Mouse (Mus musculus) hematopoietic stem cell, adult 5-6 weeks (primary cell): ENCODE results near the gene Nfatc2ip. TPM values are rescaled to one million over a fixed set of nuclear protein-coding genes. Genes with fewer than 3 reads are reported as not detected.

Experiments used
- ATAC-seq, 2 experiments: fragments of 125-278 bp in 1 of 2; replicated peaks in 1 of 2; 2 replicates each; pipeline ENCODE4 v1.8.0; 2016 to 2017; ENCODE audit warnings: inconsistent platforms in 2 of 2, mild to moderate bottlenecking in 2 of 2, moderate number of reproducible peaks in 2 of 2, low read depth in 1 of 2, moderate TSS enrichment in 1 of 2; ENCODE audit not compliant: low FRiP score in 2 of 2, poor library complexity in 2 of 2, severe bottlenecking in 2 of 2, insufficient read depth in 1 of 2, low TSS enrichment in 1 of 2
- total RNA-seq: library from RNA; stranded (forward); fragments of 172-1452, 232-1000 nt; gene quantifications from 2 replicates; pipeline ENCODE4 v1.2.3, GENCODE M21; 2017

The Nfatc2ip gene
- 13.6 and 14.4 TPM in 2 replicates for total RNA-seq

- peak; percentile 97 to 100 for ATAC-seq
Measured at GRCm38 (mm10) chr7:126396298-126397119, at the start of gene Nfatc2ip. Gene Nfatc2ip (minus strand): TSS chr7:126396737.

GRCm38 (mm10) chr7:126446217-126446616 is 49.7 kb upstream of the Nfatc2ip start:
- ATAC-seq = no peak

GRCm38 (mm10) chr7:126445104-126445815 is 48.7 kb upstream of the Nfatc2ip start:
- ATAC-seq = no peak

DNA sequence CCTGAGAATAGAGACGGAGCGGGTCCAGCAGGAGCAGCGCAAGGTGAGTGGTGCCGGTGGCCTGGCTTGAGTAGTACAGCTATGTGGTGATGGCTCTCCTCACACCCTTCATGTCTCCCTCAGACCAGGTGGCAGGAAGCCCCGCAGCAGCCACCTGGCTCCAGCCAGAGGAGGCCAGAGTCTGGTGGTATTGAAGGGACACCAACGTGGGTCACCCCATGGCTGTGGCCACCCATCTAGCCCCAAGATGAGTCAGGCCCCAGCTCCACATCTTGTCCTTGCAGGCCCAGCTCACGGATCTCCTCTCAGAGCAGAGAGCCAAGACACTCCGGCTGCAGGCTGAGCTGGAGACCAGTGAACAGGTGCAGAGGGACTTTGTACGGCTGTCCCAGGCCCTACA is 48.0 kb upstream of the Nfatc2ip start:
- ATAC-seq = no peak

GRCm38 (mm10) chr7:126443997-126444396 is 47.5 kb upstream of the Nfatc2ip start:
- ATAC-seq = no peak

DNA sequence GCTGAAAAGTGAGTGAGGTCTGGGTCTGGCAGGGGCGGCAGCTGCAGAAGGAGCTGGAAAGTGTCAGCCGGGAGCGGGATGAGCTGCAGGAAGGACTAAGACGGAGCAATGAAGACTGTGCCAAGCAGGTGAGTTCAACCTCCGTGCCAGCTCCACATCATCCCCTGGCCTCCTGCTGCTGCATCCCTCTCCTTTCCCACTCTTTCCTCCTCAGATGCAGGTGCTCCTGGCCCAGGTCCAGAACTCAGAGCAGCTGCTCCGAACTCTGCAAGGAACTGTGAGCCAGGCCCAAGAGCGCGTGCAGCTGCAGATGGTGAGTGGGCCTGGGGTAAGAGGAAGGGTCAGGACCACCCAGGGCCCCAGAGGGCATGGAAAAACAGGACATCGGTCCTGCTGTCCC is 43.6 kb upstream of the Nfatc2ip start:
- ATAC-seq = no peak

GRCm38 (mm10) chr7:126436851-126437250 is 40.3 kb upstream of the Nfatc2ip start:
- peak; percentile 83 to 90 for ATAC-seq

DNA sequence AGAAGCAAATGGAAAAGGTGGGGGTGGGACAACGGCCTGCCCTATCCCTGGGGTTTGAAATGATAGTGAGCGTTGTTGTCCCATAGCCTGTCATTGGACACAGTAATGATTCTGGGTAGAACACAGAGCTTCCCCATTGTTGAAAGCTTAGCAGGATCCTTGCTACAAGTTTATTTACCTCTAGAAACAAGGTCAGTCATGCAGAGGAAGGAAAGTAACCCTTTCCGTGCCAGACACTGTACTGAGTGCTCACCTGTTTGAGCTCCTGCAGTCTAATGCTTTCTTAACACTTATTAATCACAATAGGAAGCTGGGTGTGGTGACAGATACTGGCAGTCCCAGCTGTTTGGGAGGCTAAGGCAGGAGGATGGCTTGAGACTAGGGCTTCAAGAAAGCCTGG is 39.3 kb upstream of the Nfatc2ip start:
- ATAC-seq = no peak

DNA sequence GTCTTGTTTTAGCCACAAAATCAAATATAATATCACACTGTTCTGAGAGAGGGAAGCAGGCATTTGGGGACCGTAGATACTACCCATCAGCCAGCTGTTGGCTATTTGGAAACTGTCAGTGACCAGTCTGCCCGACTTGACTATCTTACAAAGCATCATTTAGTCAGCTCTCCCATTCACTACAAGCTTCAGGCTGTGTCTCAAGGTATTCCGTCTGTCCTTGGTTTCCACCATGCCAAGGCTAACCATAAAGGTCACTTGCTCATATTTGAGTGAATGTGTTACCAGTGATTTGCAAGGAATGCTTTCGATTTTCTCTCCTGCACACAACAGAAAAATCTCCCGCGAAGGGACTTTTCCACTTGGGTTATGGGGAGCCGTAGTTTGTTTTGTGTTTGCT is 38.2 kb upstream of the Nfatc2ip start:
- ATAC-seq = no peak

DNA sequence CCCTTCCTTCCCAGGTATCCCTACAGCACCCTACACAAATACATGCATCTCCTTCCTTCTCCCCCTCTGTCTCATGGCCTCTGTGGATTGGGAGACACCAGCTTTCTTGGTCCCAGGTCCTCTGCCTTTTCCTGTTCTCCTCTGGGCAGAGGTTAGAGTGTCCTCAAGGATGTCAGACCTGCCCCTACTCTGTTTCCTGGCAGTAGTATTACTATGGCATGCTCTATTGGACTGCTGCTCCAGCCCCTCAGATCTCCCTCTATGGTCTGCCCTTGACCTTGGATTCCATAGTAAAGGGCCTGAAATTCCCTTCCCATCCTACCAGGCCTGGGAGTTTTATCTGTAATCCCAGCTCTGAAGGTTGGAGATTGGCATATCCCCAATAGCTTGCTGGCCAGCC is 33.6 kb upstream of the Nfatc2ip start:
- ATAC-seq = no peak

GRCm38 (mm10) chr7:126429503-126429898 is 33.0 kb upstream of the Nfatc2ip start:
- no peak for ATAC-seq

DNA sequence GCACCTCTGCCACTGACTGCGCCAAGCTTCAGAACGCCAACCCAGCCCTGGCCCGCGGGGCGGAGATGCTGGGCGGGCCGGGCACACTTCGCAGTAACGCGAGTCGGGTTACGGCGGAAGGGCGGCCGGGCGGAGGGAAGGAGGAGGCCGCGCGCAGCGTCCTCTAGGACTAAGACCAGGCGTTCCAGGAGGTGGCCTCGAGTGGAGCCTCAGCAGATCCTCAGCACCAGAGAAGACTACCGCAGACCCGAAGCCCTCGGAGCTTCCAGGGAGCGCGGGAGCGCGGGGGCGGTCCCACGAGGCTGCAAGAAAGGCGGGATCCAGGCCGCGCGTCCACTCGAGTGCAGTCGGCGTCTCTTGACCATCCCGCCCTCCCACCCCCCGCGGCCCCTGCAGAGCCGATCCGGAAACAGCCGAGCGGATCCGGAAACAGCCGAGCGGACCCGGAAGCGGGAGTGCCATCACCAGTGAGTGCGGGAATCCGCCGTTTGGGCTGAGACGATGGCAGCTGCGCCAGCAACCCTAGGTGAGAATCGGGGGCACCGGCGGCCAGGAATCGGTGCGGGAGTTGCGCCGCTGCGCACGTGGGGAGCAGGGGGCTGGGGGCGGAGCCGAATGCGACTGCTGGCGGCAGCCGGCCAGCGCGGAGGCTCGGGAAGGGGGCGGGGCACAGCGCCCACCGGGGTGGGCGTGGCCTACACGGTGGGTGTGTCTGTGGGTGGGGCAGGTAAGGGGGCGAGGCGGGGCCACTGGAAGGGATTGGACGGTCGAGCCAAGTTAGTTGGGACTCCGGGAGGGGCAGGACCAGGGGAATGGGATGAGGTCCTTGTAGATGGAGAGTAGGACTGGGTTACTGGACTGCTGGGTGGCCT is 32.3 kb upstream of the Nfatc2ip start, which contains the start of gene Rabep2:
TSS of gene Rabep2 (plus strand) at position 129 of the 872 bp plus-strand sequence.
- ATAC-seq = peak; percentile 58 to 81

- ATAC-seq = 0 out of 4 replicates have a peak, but pooled peaks of 1 of the 2 experiments have one; percentile 9
Measured at GRCm38 (mm10) chr7:126428154-126428553, 31.6 kb upstream of the Nfatc2ip start.

DNA sequence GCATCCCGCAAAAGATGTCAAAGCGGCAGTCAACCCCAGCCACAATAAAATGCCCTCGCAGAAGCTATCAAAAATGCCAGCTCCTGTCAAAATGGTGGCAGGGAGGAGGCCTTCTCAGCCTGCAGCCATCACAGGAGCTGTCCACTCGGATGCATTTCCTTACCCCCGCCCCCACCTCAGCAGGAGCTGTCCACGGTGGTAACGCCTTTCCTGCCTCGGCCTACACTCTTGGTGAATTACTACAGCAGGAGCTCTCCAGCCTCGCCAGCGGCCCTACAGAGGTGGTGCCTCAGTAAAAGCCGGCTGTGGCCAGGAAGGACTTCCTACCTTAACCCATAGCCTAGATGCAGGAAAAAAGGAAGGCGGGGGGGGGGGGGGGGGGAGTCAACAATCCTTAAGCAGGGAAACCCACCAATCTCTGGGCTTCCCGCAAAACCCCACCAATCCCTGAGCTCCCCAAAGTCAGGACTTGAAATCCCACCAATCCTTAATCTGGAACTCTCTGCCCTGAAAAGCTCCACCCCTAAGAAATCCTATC is 30.9 kb upstream of the Nfatc2ip start:
- ATAC-seq = no peak

GRCm38 (mm10) chr7:126424161-126424560 is 27.6 kb upstream of the Nfatc2ip start:
- ATAC-seq = no peak

- ATAC-seq = peak; percentile 32 to 35; a peak in 1 of 4 replicates
Measured at GRCm38 (mm10) chr7:126421756-126422155, 25.2 kb upstream of the Nfatc2ip start.

GRCm38 (mm10) chr7:126418496-126418895 is 22.0 kb upstream of the Nfatc2ip start:
- no peak for ATAC-seq
